Mouse (Mus musculus) mesoderm, embryonic 11.5 days (tissue): ENCODE data around the gene Tbc1d10a.
"Not testable (repeated sequence)": the region's sequence is repeated elsewhere in the genome, so short reads cannot be mapped to it uniquely, and the experiment has no call there.

Source experiments
- DNase-seq: peaks from one replicate; pipeline ENCODE4 v3.0.0-alpha.2; 2012; ENCODE audit warnings: low read depth, low spot score

The Tbc1d10a gene

DNA sequence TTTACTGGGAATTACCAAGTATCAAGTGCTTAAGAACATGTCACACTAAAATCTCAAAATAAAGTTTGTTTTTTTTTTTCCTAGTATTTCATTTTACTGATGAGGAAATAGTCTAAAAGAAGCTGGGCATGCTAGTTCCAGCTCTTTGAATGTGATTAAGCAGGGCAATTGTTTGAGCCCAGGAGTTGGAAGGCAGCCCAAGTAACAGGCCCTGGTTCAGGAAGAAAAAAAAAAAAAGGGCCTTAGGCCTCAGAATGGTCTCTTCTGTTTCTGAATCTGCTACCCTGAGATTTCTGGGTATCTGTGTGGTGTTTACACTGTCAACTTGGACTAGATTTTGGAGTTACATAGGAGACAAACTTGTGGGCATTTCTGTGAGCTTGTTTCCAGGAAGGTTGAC is 3.1 kb upstream of the Tbc1d10a start:
- no peak for DNase-seq

GRCm38 (mm10) chr11:4184251-4184952 is 2.2 kb upstream of the Tbc1d10a start:
- no peak for DNase-seq

DNA sequence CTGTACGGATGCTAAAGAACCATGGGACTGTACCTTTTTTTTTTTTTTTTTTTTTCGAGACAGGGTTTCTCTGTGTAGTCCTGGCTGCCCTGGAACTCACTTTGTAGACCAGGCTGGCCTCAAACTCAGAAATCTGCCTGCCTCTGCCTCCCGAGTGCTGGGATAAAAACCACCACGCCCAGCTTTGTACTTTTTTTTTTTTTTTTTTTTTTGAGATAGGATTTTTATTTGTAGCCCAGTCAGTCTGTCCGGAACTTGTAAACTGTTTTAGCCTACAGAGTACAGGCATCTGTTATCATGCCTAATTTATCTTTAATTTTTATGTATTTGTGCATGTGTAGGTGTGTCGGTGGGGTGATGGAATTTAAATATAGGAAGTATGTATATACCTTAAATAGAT is 1.1 kb upstream of the Tbc1d10a start:
- not testable (repeated sequence) for DNase-seq

DNA sequence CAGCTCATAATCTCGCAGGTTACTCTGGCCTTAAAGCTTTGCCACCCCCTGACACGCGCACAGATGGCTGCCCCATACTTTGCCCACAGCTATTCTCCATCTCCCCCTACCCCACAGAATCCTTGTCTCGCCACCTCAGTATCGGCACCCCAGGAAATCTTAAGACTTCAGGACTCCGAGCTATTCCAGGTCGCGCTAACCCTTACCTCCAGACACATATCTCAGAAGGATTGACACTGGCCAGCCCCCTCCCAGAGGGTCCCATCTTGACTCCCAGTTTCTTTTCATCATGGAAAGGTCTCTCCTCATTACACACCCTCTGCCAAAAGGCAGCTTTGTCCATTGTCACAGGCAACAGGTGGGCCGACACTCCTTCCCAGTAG is 720 bp downstream of the Tbc1d10a start:
- DNase-seq, result no peak

- DNase-seq, result no peak
Observed at GRCm38 (mm10) chr11:4189182-4189581, 2.6 kb downstream of the Tbc1d10a start.

DNA sequence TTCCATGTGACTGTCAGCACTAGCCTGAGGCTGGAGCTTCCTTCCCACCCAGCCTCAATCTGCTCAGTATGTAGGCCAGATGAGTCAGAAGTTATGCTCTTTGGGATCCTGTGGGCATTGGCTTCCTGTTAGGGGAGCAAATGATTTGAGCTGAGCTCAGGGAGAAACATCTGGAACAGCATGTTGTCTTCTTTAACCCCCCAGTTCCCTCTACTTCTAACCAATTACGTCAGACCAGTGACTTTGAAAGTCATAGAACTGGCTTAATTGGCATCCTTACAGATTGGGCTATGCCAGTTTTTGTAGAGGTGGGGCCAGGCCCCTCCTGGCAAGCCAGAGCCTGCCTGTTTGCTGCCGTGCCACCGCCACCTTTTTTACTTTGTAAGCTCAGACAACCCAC is 4.1 kb downstream of the Tbc1d10a start:
- DNase-seq, result no peak

- DNase-seq, result no peak
Observed at GRCm38 (mm10) chr11:4192757-4193156, 6.2 kb downstream of the Tbc1d10a start.

DNA sequence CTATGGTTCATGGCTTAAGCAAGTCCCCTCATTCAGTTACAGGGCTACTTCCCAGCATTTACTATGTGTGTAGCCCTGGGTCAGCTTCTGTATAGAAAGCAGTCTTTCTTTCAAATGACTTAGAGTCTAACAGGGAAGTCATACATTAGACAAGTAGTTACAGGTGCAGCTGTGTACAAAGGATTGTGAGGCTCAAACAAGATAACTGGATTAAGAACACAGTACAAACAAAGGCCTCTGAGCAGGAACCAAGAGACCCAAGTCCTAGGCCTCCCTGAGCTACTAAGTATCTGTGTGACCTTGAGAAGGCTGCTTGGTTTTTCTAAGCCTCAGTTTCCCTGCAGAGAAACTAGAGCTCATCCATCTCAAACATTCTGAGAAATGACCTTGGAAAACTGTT is 6.8 kb downstream of the Tbc1d10a start:
- DNase-seq, result no peak

DNA sequence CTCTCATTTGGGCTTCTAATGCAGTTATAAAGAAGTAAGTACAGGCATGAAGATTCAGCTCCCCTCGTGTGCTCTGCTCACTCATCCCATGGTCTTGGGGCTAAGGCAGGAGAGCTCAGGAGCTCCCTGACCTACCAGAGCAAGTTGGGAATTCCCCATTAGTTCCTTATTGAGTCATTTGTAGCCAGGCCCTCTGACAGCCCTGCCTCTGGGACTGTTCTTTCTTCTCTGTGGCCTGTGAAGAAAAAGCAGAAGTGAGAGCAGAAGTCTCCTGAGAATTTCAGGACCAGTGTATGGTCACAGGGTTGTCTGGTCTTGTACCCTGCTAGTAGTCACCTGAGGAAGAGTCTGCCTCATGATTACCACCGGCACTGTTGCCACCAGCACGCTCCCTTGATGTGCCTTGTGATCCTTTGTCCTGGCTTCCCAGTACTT is 9.0 kb downstream of the Tbc1d10a start:
- no peak for DNase-seq

DNA sequence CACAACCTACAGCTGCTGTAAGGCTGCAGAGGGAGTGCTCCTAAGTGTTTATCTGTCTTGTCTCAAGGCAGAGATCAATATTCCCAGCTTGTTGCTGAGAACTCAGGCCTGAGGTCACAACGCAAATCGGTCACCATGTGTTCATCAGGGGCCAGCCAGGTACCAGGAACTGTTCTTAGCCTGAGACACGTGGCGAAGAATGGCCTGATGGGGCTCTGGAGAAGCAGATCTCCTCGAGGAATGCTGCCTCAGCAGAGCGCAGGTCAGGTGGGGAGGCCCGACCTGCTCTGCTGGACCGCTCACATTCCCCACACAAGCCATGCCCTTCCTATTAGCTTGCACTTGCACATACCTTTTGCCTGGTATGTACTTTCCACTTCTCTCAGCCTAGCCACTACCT is 10.0 kb downstream of the Tbc1d10a start:
- DNase-seq, result no peak

GRCm38 (mm10) chr11:4197691-4198090 is 11.1 kb downstream of the Tbc1d10a start:
- DNase-seq, result no peak

- DNase-seq, result no peak
Observed at GRCm38 (mm10) chr11:4201981-4202700, 15.6 kb downstream of the Tbc1d10a start.

DNA sequence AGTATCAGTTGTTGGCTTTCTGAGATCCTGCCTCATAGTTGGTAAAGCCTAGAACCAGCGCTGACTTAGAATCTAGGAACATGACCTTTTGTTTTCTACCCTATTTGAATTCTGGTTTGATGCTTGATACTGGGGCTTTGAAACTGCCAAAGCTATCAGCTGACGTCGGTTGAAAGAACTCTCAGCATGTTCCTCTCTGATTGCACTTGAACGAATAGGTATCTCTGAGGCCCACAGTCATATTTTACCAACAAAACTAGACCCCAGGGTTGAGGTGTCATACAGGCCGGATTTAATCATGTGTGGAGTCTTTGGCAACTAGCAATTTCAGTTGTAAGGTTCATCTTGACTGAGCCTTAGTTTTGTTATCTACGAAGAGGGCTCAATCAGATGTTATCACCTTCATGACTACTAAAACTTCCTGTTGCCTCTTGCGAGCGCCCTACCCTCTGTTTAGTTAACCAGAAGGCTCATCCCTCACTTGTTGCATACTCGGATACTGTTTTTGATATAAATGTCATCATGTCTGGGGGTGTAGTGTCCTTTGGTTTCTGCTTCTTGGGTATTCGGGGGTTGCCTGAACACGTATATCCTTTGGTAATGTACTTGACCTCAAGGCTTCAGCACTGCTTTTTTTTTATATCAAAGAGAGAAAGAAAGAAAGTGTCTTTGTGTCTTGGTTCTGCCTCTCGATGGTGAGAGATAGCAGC is 16.6 kb downstream of the Tbc1d10a start:
- no peak for DNase-seq

GRCm38 (mm10) chr11:4203705-4204074 is 17.1 kb downstream of the Tbc1d10a start:
- DNase-seq, result no peak

- no peak for DNase-seq
Observed at GRCm38 (mm10) chr11:4205097-4205655, 18.6 kb downstream of the Tbc1d10a start.

DNA sequence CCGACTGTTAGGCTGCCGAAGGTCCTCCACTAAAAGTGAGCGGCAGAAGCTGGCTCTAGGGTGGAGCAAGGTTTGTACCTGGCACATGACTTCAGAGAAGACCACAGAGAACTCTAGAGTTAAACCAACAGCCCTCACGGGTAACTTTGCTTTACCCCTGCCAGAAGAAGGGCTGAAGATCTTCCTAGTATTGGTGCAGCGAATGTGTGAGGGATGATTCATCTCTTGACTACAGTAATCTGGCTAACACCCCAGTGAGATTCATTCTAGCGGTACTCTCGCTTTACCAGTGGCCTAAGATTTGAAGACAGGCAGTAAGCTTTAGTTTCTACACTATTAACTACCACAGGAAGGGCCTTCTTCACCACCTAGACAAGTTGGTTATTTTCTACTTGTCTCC is 19.4 kb downstream of the Tbc1d10a start:
- no peak for DNase-seq

DNA sequence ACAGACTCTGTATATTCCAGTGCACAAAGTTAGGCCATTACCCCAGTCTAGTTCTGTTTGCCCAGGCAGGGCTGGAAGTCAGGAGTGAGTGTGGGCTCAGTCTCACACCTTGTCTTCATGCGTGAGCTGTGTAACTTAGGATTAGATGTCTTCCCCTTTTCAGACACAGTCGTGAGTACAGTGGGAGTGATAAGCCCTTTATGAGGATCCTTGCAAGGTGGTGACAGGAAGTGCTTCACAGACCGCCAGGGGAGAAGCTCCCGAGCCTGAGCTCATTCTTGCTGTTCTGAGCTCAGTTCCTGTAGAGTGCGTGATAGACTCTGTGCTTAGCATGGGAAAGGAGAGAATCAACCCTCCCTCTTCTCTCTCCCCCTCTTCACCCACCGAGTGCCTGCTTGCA is 20.0 kb downstream of the Tbc1d10a start:
- DNase-seq, result no peak

GRCm38 (mm10) chr11:4207655-4208054 is 21.1 kb downstream of the Tbc1d10a start:
- no peak for DNase-seq

- DNase-seq, result no peak
Observed at GRCm38 (mm10) chr11:4209556-4209955, 23.0 kb downstream of the Tbc1d10a start.

- no peak for DNase-seq
Observed at GRCm38 (mm10) chr11:4210786-4211185, 24.2 kb downstream of the Tbc1d10a start.

- no peak for DNase-seq
Observed at GRCm38 (mm10) chr11:4213107-4213506, 26.5 kb downstream of the Tbc1d10a start.

- DNase-seq, result no peak
Observed at GRCm38 (mm10) chr11:4214572-4214971, 28.0 kb downstream of the Tbc1d10a start.
